Mouse (Mus musculus): Measurements from ENCODE around the gene Vps9d1. TPM values are rescaled to one million over a fixed set of nuclear protein-coding genes. Genes with fewer than 3 reads are reported as not detected.
"Not testable (repeated sequence)": the region's sequence is repeated elsewhere in the genome, so short reads cannot be mapped to it uniquely, and the experiment has no call there.

Vps9d1 gene
- 4.7 and 11.3 TPM in 2 replicates for total RNA-seq (2015; ENCODE audit: low replicate concordance)
- 9.2 and 16.8 TPM in 2 replicates for total RNA-seq (2017; ENCODE audit: low replicate concordance)

DNA sequence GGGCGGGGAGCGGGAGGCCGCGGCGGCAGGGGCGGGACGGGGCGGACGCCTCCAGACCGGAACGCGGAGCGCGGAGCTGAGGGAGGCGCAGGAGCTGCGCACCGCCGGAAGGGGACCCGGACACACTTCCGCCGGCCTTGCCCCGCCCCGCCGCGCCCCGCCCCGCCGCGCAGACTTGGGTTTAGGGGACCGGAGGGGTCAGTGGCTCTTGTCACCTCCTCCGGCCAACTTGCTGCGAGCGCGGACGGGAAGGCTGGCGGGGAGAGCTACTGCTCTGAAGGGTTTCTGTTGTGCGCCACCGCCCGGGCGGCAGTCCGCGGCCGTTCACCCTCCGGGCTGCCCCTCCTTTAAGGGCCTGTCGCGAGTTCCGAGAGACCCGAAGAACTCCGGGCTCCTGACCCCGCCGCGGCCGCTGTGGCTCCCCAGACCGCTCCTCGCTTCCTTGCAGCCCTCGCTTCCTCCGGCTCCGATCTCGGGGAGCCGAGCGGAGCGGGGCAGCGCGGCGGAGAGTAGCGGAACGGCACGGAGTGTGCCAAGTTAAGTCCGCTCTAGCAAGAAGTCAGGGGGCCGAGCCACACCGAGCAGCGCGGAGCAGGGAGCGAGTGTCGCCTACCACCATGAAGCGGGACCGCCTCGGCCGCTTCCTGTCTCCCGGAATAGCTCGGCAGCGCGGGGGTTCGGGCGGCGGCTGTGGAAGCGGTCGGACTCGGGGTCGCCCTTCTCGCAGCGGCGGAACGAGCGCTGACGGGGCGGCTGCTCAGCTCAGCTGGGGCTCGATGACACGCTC lies at the start of gene Vps9d1, which contains the start of gene Zfp276:
TSS of gene Vps9d1 (minus strand) at position 250 of the 787 bp plus-strand sequence.
TSS of gene Zfp276 (plus strand) at position 97 of the 787 bp plus-strand sequence.
- ATAC-seq (replicated peaks; ENCODE audit: low FRiP score, poor library complexity, severe bottlenecking): peak; percentile 89

GRCm38 (mm10) chr8:123298301-123298700 lies 44.2 kb upstream of the Vps9d1 start:
- no peak for ATAC-seq (replicated peaks; ENCODE audit: low FRiP score, poor library complexity, severe bottlenecking)

DNA sequence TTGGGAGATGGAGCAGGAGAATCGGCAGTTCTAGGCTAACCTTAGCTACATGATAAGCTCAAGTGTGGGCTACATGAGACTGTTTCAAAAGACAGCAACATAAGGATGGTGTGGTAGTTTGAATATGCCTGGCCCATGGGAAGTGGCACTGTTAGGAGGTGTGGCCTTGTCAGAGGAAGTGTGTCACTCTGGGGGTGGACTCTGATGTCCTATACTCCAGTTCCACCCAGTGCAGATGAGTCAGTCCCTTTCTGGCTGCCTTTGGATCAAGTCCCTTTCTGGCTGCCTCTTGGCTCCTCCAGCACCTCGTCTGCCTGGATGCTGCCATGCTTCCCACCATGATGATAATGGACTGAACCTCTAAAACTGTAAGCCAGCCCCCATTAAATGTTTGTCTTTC lies 38.6 kb upstream of the Vps9d1 start:
- ATAC-seq (replicated peaks; ENCODE audit: low FRiP score, poor library complexity, severe bottlenecking): no peak

DNA sequence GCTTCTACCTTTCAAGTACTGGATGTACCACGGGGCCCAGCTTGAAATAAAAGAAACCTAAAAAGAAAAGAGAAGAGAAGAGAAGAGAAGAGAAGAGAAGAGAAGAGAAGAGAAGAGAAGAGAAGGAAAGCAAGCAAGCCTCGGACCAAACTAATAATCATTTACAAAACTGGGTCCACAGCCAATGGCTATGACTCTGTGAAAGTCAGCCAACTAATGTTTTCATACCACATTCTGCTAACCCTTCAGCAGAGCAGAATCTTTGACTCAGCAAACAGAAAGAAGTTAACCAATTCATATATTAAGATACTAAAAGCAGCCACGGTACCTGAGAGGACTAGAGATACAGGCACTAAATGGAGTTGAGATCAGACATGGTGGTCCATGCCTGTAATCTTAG lies 38.1 kb upstream of the Vps9d1 start:
- ATAC-seq (replicated peaks; ENCODE audit: low FRiP score, poor library complexity, severe bottlenecking): no peak

DNA sequence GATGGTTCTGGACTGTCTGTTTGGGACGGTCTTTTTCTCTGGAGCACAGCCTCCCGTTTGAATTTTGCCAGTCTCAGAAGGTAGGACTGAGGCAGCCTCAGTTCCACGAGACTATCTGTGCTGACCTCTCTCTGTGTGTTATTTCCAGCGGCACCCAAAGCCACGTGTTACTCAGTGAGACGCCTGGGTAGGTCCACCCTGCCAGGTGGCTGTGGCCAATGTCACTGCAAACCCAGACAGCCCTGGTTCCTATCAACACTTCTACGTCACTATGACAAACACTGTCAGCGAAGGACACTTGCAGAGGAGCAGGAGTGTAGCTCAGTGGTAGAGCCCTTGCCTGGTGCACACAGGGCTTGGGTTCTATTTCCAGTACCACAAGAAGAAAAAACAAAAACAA lies 37.6 kb upstream of the Vps9d1 start:
- no peak for ATAC-seq (replicated peaks; ENCODE audit: low FRiP score, poor library complexity, severe bottlenecking)

DNA sequence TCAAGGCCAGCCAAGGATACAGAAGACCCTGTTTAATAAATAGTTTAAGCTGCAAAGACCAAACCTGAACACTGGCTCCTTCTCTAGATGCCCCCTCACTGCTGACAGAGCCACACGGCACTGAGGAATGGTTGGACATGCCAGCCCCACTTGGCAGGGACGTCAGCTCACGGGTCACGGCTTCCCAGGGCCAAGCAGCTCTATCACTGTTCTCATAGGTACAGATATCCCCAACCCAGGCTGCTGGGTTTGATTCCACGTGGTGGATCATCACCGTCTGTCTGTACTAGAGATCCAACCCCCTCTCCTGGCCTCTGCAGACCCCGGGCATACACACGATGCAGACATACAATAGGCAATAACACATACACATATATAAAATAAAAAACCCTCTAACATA lies 36.5 kb upstream of the Vps9d1 start:
- no peak for ATAC-seq (replicated peaks; ENCODE audit: low FRiP score, poor library complexity, severe bottlenecking)

DNA sequence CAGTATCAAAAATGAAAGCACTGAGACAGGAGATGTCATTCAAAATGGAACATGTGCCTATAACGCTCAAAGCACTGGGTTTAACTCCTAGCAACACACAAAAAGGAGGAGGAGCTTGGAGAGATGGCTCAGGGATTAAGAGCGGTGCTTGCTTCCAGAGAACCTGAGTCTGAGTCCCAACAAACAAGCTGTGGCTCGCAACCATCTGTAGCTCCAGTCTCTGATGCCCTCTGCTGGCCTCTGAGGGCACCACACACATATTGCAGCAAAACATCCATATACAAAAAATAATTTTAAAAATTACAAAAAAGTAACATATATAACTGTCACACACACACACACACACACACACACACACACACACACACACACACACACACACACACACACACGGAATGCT lies 36.0 kb upstream of the Vps9d1 start:
- ATAC-seq (replicated peaks; ENCODE audit: low FRiP score, poor library complexity, severe bottlenecking): no peak

- no peak for ATAC-seq (replicated peaks; ENCODE audit: low FRiP score, poor library complexity, severe bottlenecking)
Measured at GRCm38 (mm10) chr8:123287362-123287761, 33.2 kb upstream of the Vps9d1 start.

GRCm38 (mm10) chr8:123284493-123284892 lies 30.3 kb upstream of the Vps9d1 start:
- ATAC-seq (replicated peaks; ENCODE audit: low FRiP score, poor library complexity, severe bottlenecking): no peak

GRCm38 (mm10) chr8:123283991-123284390 lies 29.8 kb upstream of the Vps9d1 start:
- ATAC-seq (replicated peaks; ENCODE audit: low FRiP score, poor library complexity, severe bottlenecking): no peak

GRCm38 (mm10) chr8:123282994-123283393 lies 28.8 kb upstream of the Vps9d1 start:
- not testable (repeated sequence) for ATAC-seq (replicated peaks; ENCODE audit: low FRiP score, poor library complexity, severe bottlenecking)

- no peak for ATAC-seq (replicated peaks; ENCODE audit: low FRiP score, poor library complexity, severe bottlenecking)
Measured at GRCm38 (mm10) chr8:123280302-123281094, 26.4 kb upstream of the Vps9d1 start.

DNA sequence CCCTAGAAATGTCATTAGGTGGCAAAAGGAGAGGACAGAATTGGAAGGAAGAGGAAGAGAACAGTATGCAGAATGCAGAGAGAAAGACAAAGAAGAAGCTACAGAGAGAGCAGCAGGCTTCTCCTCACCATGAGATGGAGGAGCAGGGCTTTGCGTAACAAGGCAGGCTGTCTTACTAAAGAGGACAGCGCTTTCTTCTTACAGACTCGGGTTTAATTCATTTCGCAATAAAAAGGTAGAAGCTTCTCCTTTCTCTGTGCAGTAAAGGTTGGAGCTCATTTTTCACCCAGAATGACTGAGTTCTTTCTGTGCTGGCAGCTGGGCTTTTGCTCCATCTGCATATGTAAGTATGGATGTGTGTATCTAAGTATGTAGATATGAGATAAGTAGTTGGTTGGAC lies 25.7 kb upstream of the Vps9d1 start:
- ATAC-seq (replicated peaks; ENCODE audit: low FRiP score, poor library complexity, severe bottlenecking): no peak

- no peak for ATAC-seq (replicated peaks; ENCODE audit: low FRiP score, poor library complexity, severe bottlenecking)
Measured at GRCm38 (mm10) chr8:123278445-123278844, 24.3 kb upstream of the Vps9d1 start.

- no peak for ATAC-seq (replicated peaks; ENCODE audit: low FRiP score, poor library complexity, severe bottlenecking)
Measured at GRCm38 (mm10) chr8:123275096-123275495, 20.9 kb upstream of the Vps9d1 start.

GRCm38 (mm10) chr8:123274447-123274846 lies 20.3 kb upstream of the Vps9d1 start:
- ATAC-seq (replicated peaks; ENCODE audit: low FRiP score, poor library complexity, severe bottlenecking): no peak

DNA sequence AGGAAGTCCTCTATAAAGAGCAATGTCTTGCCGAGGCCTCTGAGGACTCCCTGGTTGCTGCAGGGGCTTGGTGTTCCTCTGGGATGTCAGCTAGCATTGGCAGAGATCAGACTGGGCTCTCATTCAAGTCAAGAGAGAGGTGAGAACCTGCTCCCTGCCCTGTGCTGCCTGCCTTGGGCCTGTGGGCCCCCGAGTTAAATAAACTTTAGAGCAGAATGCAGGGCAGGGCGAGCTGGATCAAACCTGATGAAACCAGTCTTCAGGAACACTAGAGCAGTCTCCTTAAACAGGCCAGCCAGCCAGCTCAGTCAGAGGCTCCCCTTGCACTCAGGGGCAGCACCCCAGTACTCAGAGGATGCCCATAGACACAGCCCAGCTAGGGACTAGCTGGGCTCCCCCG lies 17.8 kb upstream of the Vps9d1 start:
- ATAC-seq (replicated peaks; ENCODE audit: low FRiP score, poor library complexity, severe bottlenecking): no peak

DNA sequence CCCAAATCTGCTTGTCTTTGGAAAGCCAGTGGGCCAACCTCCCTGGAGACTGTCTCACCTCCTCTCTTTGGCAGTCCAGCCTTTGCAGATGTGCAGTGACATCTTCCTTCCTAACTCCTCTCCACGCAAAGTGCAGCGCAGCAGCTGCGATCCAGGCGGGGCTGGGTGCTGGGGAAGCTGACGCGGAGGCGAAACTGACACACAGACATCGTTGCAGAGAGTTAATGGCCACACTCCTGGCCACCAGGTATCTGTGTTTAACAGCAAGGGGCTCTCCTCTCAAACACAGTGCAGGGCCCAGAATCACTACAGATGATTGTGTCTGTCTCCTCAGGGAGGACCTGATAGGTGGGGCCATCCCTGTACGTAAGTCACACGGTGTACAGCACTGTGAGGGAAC lies 17.0 kb upstream of the Vps9d1 start:
- ATAC-seq (replicated peaks; ENCODE audit: low FRiP score, poor library complexity, severe bottlenecking): no peak

GRCm38 (mm10) chr8:123267926-123268656 lies 13.9 kb upstream of the Vps9d1 start:
- ATAC-seq (replicated peaks; ENCODE audit: low FRiP score, poor library complexity, severe bottlenecking): no peak

DNA sequence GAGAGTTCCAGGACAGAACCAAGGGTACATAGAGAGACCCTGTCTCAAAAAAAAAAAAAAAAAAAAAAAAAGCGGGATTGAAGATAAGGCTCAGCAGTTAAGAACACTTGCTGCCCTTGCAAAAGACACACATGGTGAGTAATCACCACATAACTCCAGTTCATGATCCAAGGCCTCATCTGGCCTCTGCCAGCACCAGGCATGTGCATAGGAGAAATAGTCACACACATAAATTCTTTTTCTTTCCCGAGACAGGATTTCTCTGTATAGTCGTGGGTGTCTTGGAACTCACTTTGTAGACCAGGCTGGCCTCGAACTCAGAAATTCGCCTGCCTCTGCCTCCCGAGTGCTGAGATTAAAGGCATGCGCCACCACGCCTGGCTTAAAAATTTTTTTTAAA lies 3.4 kb upstream of the Vps9d1 start:
- not testable (repeated sequence) for ATAC-seq (replicated peaks; ENCODE audit: low FRiP score, poor library complexity, severe bottlenecking)
